Mouse (Mus musculus): ENCODE results near the gene Ace.
A peak's percentile ranks its signal among the peaks of the same experiment; 100 is the strongest.

The Ace gene

GRCm38 (mm10) chr11:105987446-105987845, 19.7 kb downstream of the Ace start:
- DNase-seq (ENCODE audit: inconsistent age in 2 of 2, low spot score in 1 of 2): no peak

GRCm38 (mm10) chr11:105989446-105989845, 21.7 kb downstream of the Ace start:
- no peak for DNase-seq (ENCODE audit: inconsistent age in 2 of 2, low spot score in 1 of 2)

- peak in 1 of 2 experiments; percentile 55 for DNase-seq (ENCODE audit: inconsistent age in 2 of 2, low spot score in 1 of 2)
Measured at GRCm38 (mm10) chr11:105990231-105990630, 22.5 kb downstream of the Ace start.

- DNase-seq (ENCODE audit: inconsistent age in 2 of 2, low spot score in 1 of 2): no peak
Measured at GRCm38 (mm10) chr11:105994375-105994774, 26.6 kb downstream of the Ace start, which contains the start of gene Ace3. TSS of gene Ace3 (plus strand) at chr11:105994675.

GRCm38 (mm10) chr11:106000062-106000461, 32.3 kb downstream of the Ace start:
- no peak for DNase-seq (ENCODE audit: inconsistent age in 2 of 2, low spot score in 1 of 2)

- DNase-seq (ENCODE audit: inconsistent age in 2 of 2, low spot score in 1 of 2): peak in 1 of 2 experiments; percentile 73
Measured at GRCm38 (mm10) chr11:106001718-106002117, 34.0 kb downstream of the Ace start.

- DNase-seq (ENCODE audit: inconsistent age in 2 of 2, low spot score in 1 of 2): no peak
Measured at GRCm38 (mm10) chr11:106004576-106004975, 36.8 kb downstream of the Ace start.

- DNase-seq (ENCODE audit: inconsistent age in 2 of 2, low spot score in 1 of 2): no peak
Measured at GRCm38 (mm10) chr11:106005970-106006369, 38.2 kb downstream of the Ace start.

GRCm38 (mm10) chr11:106007821-106008220, 40.1 kb downstream of the Ace start, which contains the start of gene Kcnh6:
TSS of gene Kcnh6 (plus strand) at chr11:106008124.
- DNase-seq (ENCODE audit: inconsistent age in 2 of 2, low spot score in 1 of 2): peak; percentile 54 to 87

- DNase-seq (ENCODE audit: inconsistent age in 2 of 2, low spot score in 1 of 2): no peak
Measured at GRCm38 (mm10) chr11:106012711-106013110, 45.0 kb downstream of the Ace start.

- peak in 1 of 2 experiments; percentile 51 for DNase-seq (ENCODE audit: inconsistent age in 2 of 2, low spot score in 1 of 2)
Measured at GRCm38 (mm10) chr11:106013556-106014225, 45.9 kb downstream of the Ace start.

- DNase-seq (ENCODE audit: inconsistent age in 2 of 2, low spot score in 1 of 2): no peak
Measured at GRCm38 (mm10) chr11:106016440-106016839, 48.7 kb downstream of the Ace start.

GRCm38 (mm10) chr11:106020051-106020763, 52.5 kb downstream of the Ace start:
- DNase-seq (ENCODE audit: inconsistent age in 2 of 2, low spot score in 1 of 2): no peak

GRCm38 (mm10) chr11:106025774-106026173, 58.0 kb downstream of the Ace start:
- no peak for DNase-seq (ENCODE audit: inconsistent age in 2 of 2, low spot score in 1 of 2)

- peak; percentile 53 to 86 for DNase-seq (ENCODE audit: inconsistent age in 2 of 2, low spot score in 1 of 2)
Measured at GRCm38 (mm10) chr11:106026465-106027151, 58.9 kb downstream of the Ace start.

- DNase-seq (ENCODE audit: inconsistent age in 2 of 2, low spot score in 1 of 2): no peak
Measured at GRCm38 (mm10) chr11:106027607-106028006, 59.9 kb downstream of the Ace start.

GRCm38 (mm10) chr11:106032074-106032473, 64.3 kb downstream of the Ace start:
- DNase-seq (ENCODE audit: inconsistent age in 2 of 2, low spot score in 1 of 2): peak in 1 of 2 experiments; percentile 58

- peak; percentile 36 to 66 for DNase-seq (ENCODE audit: inconsistent age in 2 of 2, low spot score in 1 of 2)
Measured at GRCm38 (mm10) chr11:106033491-106033919, 65.8 kb downstream of the Ace start.

GRCm38 (mm10) chr11:106034986-106035385, 67.2 kb downstream of the Ace start:
- no peak for DNase-seq (ENCODE audit: inconsistent age in 2 of 2, low spot score in 1 of 2)

- peak; percentile 97 to 100 for DNase-seq (ENCODE audit: inconsistent age in 2 of 2, low spot score in 1 of 2)
Measured at GRCm38 (mm10) chr11:106036548-106037417, 69.0 kb downstream of the Ace start, which contains the start of gene Dcaf7. TSS of gene Dcaf7 (plus strand) at chr11:106036872.

GRCm38 (mm10) chr11:106037418-106037751, 69.6 kb downstream of the Ace start:
- DNase-seq (ENCODE audit: inconsistent age in 2 of 2, low spot score in 1 of 2): no peak
